ENCODE assay signal across 8 mouse cellular contexts in genomic region chr19:4644271-4644670, GRCm38 (mm10). TPM values are rescaled to one million over a fixed set of nuclear protein-coding genes. Genes with fewer than 3 reads are reported as not detected.
DNase-seq lines count a peak whose midpoint lies in the region; ATAC-seq and TF ChIP-seq lines count a peak whose summit lies in the region.

No protein-coding gene starts in this region.

- H3K9ac ChIP-seq in intestine, postnatal 0 days (ENCODE audit: low read depth, low read length), result no peak overlapping the region
- H3K9ac ChIP-seq in intestine, embryonic 15.5 days, result no peak overlapping the region

- H3K4me3 ChIP-seq in intestine, postnatal 0 days (ENCODE audit: low read depth, low read length), result no peak overlapping the region
- H3K4me3 ChIP-seq in intestine, embryonic 15.5 days (replicated peaks), result no peak overlapping the region

- peak; percentile 59 for TF ChIP-seq CTCF in intestine, postnatal 0 days (IDR thresholded peaks at IDR 0.05; ENCODE audit: low read depth)

- WGBS in intestine, postnatal 0 days, result 44% methylated on average over 10 of the region's 10 CpGs
- WGBS in intestine, embryonic 15.5 days, result 42% methylated on average over 10 of the region's 10 CpGs

- peak; percentile 73 for DNase-seq in NIH3T3 (ENCODE audit: low read depth)
- DNase-seq in embryo, embryonic 10 days (ENCODE audit: low spot score), result peak; percentile 81
- peak; percentile 59 to 67 for DNase-seq in layer of hippocampus, postnatal 36 days
- peak; percentile 66 for DNase-seq in right cerebral cortex, postnatal 4 days
- DNase-seq in ovary, adult 18-20 months (ENCODE audit: low spot score), result no peak
- no peak for DNase-seq in gastrocnemius, postnatal 4 days (ENCODE audit: low spot score in 2 of 2)

- no peak overlapping the region for H3K27ac ChIP-seq in intestine, postnatal 0 days (ENCODE audit: low read depth, low read length)
- no peak overlapping the region for H3K27ac ChIP-seq in intestine, embryonic 15.5 days

- H3K9me3 ChIP-seq in intestine, postnatal 0 days (ENCODE audit: control insufficient read depth), result no peaks in the 10 kb centered on the region
- H3K9me3 ChIP-seq in intestine, embryonic 15.5 days, result no peaks in the 10 kb centered on the region

- H3K27me3 ChIP-seq in intestine, postnatal 0 days (replicated peaks; ENCODE audit: control insufficient read depth, insufficient read depth, low read length), result no peaks in the 10 kb centered on the region
- no peaks in the 10 kb centered on the region; the same call in 1 of the 2 replicates for H3K27me3 ChIP-seq in intestine, embryonic 15.5 days (replicated peaks)

- H3K36me3 ChIP-seq in intestine, postnatal 0 days (ENCODE audit: control insufficient read depth, insufficient read depth), result no peaks in the 10 kb centered on the region
- no peaks in the 10 kb centered on the region for H3K36me3 ChIP-seq in intestine, embryonic 15.5 days

- no peaks in the 10 kb centered on the region for H3K4me1 ChIP-seq in intestine, postnatal 0 days (replicated peaks; ENCODE audit: control insufficient read depth, insufficient read depth, low read length)
- H3K4me1 ChIP-seq in intestine, embryonic 15.5 days (replicated peaks), result no peaks in the 10 kb centered on the region

- no peak overlapping the region for H3K4me2 ChIP-seq in intestine, postnatal 0 days (replicated peaks; ENCODE audit: low read depth)
- no peak overlapping the region for H3K4me2 ChIP-seq in intestine, embryonic 15.5 days (replicated peaks)

- ATAC-seq in intestine, postnatal 0 days, result no peak
- ATAC-seq in intestine, embryonic 15.5 days, result no peak

RNA-seq across cellular contexts. Expression of gene Rce1, which starts 18.8 kb away (rescaled TPM):
- 37.0 and 37.4 TPM in 2 replicates for polyA plus RNA-seq in intestine, postnatal 0 days (2015; fragmentation: Nextera tagmentation; extraction: Ambion mirVana)
- 61.5 and 68.8 TPM in 2 replicates for polyA plus RNA-seq in intestine, embryonic 15.5 days (2015; fragmentation: Nextera tagmentation; extraction: Ambion mirVana)
- 10 to 100 TPM; 23.9 to 26.0 TPM for total RNA-seq in layer of hippocampus, postnatal 36 days (2021)
- 10 to 100 TPM; 14.3 to 15.8 TPM for total RNA-seq in gastrocnemius, postnatal 4 days (2021)

RNA-seq across cellular contexts. Expression of gene Lrfn4, which starts 28.8 kb away (rescaled TPM):
- polyA plus RNA-seq in intestine, postnatal 0 days (2015; fragmentation: Nextera tagmentation; extraction: Ambion mirVana), result 4.6 and 4.8 TPM in 2 replicates
- polyA plus RNA-seq in intestine, embryonic 15.5 days (2015; fragmentation: Nextera tagmentation; extraction: Ambion mirVana), result 6.5 and 7.8 TPM in 2 replicates
- 10 to 100 TPM; 35.0 to 35.3 TPM for total RNA-seq in layer of hippocampus, postnatal 36 days (2021)
- total RNA-seq in gastrocnemius, postnatal 4 days (2021), result 10 to 100 TPM; 11.4 to 13.0 TPM

RNA-seq across cellular contexts. Expression of gene Gm960, which starts 54.2 kb away (rescaled TPM):
- polyA plus RNA-seq in intestine, postnatal 0 days (2015; fragmentation: Nextera tagmentation; extraction: Ambion mirVana), result 1.0 and 1.1 TPM in 2 replicates
- polyA plus RNA-seq in intestine, embryonic 15.5 days (2015; fragmentation: Nextera tagmentation; extraction: Ambion mirVana), result 1.4 and 2.7 TPM in 2 replicates
- 1 to 10 TPM; 1.4 to 1.7 TPM for total RNA-seq in layer of hippocampus, postnatal 36 days (2021)
- not detected for total RNA-seq in gastrocnemius, postnatal 4 days (2021)

Comparison
In these comparisons a context has a peak if more than half of its experiments do, and no peak if none do; other contexts are left out.
1. DNase-seq: peak in NIH3T3 (single experiment), embryo, embryonic 10 days (single experiment), layer of hippocampus, postnatal 36 days (2 of 2) and right cerebral cortex, postnatal 4 days (single experiment); none in ovary, adult 18-20 months (single experiment) and gastrocnemius, postnatal 4 days (0 of 2).